Mouse (Mus musculus) erythroid progenitor cell, adult 5-6 weeks (primary cell): ENCODE measurements around the gene Ddn. TPM values are rescaled to one million over a fixed set of nuclear protein-coding genes. Genes with fewer than 3 reads are reported as not detected.
"Not testable (repeated sequence)": the region's sequence is repeated elsewhere in the genome, so short reads cannot be mapped to it uniquely, and the experiment has no call there.

Experiments
- ATAC-seq: replicated peaks from 2 replicates; pipeline ENCODE4 v1.8.0; 2016; ENCODE audit warnings: moderate number of reproducible peaks, mild to moderate bottlenecking, moderate TSS enrichment, inconsistent platforms; ENCODE audit not compliant: poor library complexity, low FRiP score, severe bottlenecking
- total RNA-seq, 2 experiments: library from RNA; stranded (forward) in 1 of 2; stranded (reverse) in 1 of 2; fragments of 150-400 nt in 1 of 2; fragments of 186-747, 209-891 nt in 1 of 2; gene quantifications; 2 replicates each; pipeline versions ENCODE4 v1.2.3 to v1.2.4; 2015 to 2017; ENCODE audit warnings: low replicate concordance in 2 of 2

Gene Ddn
- total RNA-seq, 2 experiments from 2014 or later: not detected

DNA sequence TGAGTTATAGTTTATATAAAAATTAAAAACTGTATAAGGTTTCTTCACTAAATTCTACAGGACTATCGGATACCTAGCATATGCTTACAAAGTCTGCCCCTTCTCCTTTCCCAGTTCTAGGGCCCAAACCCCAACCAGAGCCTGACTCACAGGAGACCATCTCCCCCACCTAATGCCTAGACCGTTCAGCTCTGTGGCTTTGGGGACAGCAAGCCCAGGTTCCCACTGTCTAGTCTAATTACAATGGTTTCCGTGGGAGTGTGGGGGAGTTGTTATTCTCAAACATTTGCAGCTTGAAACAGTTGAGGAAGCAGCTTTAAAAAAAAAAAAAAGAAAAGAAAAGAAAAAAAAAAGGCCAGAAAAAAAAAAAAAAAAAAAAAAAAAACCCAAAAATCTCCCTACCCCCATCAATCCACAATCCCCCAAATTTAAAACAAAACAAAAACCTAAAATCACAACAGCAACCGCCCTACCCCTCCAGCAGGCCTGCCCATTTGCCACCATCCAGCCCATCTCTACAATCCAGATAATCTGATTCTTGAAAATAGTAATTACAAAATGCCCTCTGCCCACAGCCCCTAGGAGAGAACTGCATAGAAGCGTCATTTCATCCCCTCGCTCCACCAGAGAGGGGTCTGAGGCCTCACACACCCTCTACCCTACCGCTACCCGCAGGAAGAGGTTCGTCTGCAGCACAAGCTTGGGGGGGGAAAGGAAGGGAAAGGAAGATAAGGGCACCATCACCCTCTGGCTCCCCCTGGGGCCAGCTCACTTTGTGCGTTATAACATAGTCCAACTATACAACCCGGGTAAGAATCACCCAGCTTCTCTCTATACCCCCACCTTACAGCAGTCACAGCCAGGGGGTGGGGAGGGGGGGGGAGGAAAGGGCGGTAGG lies 23.1 kb upstream of the Ddn start:
- ATAC-seq: no peak

GRCm38 (mm10) chr15:98831684-98832035 lies 22.4 kb upstream of the Ddn start:
- ATAC-seq: peak; percentile 7; the same call in 1 of the 2 replicates

DNA sequence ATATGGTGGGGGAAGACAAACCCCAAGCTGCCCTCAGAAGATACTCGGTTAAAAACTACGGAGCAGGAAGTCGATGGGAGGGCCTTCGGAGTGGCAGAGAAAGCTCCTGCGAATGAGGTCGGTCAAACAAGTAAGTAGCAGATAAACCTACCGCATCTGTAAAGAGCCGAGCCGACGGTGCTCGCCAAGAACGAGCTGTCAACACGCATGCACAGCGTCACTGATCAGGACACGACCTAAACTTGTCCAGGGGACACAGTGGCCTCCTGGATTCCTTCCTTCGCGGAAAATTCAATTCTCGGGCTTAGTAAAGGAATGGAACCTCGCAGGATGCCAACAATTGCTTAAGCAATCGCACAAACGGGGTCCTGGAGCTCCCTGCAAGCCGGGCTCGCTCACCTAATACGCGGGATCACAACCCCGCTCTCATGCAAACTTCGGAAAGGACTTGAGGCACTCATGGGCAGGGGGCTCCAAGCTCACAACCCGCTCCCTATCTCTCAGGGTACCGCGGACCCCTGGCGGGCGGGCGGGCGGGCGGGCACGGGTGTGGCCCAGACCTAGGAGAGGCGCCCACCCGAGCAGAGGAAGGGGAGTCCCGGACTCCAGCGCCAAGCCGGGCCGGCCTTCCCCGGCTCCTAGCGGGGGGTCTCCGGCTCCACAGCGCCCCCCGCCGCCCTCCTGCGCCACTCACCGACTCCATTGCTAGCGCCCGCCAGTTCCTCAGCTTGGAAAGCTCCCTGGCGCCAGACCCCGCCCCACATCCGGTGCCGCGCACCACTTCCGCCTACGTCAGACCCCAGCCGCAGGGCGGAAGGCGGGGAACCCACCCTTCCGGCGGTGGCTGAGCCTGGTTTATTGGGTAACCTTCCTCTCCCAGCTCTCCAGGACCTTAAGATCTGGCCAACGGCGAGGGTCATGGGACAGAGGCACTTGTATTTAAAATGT lies 21.7 kb upstream of the Ddn start, which contains the start of gene Prkag1:
Prkag1 (minus strand) TSS at position 786 of the 948 bp plus-strand sequence.
- peak; percentile 93 for ATAC-seq

DNA sequence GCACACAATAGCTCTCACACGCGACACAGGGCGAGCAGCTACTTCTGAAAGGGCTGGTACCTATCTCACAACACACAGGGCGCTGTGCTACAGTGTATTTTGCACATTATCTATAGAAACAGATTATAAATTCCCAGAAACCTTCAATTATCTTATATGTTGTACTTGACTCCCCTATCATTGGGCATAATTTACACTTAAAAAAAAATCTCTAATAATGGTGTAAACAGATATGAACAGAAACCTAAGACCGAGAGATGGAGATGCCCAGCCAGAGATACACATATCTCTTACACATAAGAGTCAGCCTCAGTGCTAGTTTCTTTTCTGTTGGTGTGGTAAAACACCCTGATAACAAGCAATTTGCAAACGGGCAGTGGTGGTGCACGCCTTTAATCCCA lies 18.3 kb upstream of the Ddn start:
- ATAC-seq: peak; percentile 28

DNA sequence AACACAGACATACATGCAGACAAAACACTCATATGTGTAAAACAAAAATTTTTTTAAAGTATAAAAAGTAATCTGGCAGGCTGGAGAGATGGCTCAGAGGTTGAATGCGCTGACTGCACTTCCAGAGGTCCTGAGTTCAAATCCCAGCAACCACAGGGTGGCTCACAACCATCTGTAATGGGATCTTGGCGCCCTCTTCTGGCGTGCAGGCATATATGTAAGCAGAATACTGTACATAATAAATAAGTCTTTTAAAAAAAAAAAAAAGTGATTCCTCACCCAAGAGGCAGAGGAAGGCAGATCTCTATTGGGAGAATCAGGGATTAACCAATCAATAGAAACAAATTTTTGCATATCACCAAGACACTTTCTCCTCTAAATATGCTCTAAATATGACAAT lies 14.1 kb upstream of the Ddn start:
- no peak for ATAC-seq

DNA sequence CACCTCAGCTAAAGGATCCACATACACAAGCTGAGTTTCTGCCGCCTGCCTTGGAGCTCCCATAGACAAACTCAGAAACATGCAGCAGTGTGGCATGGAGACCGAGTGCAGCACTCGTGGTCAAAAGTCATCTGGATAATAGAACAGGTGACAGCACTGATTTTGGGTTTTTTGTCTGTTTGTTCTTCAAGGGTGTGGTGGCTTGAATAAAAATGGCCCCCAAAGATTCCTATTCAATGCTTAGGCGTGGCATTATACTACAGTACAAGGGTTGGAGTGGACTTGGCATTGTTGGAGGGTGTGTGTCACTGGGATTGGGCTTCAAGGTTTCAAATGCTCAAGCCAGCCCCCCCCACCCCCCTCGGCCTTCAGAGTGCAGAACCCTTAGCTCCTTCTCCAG lies 12.9 kb upstream of the Ddn start:
- no peak for ATAC-seq

DNA sequence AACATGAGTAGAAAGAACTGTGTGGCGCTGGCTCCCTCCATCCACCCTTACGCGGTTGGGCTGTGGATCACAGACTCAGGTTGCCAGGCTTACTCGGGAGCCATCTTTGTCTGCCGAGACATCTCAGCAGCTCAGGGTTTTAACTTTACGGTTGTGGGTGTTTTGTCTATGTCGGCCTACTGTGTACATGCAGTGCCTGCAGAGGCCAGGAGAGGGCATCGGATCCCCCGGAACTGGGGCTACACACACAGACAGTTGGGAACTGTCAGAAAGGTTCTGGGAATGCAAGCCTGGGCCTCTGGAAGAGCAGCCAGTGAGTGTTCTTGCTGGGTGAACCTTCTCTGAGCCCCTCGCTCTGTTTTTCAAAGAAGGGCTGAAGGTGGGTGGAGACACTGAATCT lies 12.1 kb upstream of the Ddn start:
- peak; percentile 80 for ATAC-seq

GRCm38 (mm10) chr15:98820937-98821336 lies 11.6 kb upstream of the Ddn start:
- no peak for ATAC-seq

DNA sequence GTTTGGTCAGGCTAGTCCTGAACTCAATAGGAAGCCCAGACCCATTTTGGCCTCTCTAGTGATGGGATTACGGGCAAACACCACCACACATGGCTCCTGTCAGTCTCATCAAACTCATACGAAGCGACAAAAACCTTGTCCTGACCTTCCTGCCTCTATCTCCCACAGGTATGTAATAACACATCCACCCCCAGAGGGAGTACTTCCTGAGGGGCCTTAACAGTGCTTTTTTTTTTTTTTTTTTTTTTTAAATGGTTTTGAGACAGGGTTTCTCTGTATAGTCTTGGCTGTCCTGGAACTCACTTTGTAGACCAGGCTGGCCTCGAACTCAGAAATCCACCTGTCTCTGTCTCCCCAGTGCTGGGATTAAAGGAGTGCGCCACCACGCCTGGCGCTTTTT lies 8.9 kb upstream of the Ddn start:
- ATAC-seq: no peak

- no peak for ATAC-seq
Observed at GRCm38 (mm10) chr15:98812741-98813424, 3.6 kb upstream of the Ddn start.

GRCm38 (mm10) chr15:98810212-98810611 lies 922 bp upstream of the Ddn start:
- ATAC-seq: not testable (repeated sequence)

GRCm38 (mm10) chr15:98808651-98809134 lies 597 bp downstream of the Ddn start:
- no peak for ATAC-seq

GRCm38 (mm10) chr15:98807895-98808650 lies 1.2 kb downstream of the Ddn start:
- no peak for ATAC-seq

DNA sequence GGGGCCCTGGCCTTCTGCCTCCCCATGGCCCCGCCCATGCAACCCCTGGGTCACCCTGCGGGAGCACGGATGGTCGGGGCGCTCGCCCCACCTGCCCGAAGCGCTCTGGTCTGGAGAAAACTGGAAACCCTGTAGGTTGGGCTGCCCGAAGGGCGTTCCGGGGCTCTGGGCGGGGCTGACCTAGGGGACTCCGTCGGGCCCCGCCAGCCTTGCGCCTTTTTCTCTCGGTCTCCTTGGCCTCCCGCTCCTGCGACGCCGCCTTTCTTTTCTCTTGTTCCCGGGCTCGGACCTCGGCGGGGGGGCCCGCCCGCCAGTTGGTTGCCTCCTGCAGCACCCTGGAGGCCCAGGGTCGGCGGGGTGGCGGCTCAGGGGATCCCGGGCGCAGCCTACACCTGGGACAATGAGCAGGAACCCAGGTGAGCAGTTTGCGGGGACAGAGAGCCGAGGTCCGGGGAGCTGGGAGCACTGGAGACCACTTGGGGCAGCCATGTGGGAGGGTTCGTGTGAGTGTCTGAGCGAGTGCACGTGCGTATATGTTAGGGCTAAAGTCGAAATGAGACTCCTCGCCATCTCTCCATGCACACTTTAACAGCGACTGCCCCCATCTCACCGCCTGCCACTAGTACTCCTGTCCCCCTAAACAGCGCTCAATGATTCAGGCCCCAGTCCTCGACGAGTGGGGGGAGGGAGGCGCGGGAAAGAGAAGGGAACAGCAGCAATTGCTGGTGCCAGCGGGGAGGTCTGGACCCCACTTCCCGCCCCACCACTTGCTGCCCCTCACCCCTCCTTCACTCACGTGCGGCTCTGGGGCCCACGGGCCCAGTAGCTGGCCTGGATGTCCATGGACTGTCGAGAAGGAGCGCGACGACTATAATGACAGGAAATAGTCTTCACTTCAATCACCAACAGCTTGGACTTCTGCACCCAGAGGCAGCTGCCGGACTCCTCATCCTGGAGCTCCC lies 2.2 kb downstream of the Ddn start:
- ATAC-seq: no peak

DNA sequence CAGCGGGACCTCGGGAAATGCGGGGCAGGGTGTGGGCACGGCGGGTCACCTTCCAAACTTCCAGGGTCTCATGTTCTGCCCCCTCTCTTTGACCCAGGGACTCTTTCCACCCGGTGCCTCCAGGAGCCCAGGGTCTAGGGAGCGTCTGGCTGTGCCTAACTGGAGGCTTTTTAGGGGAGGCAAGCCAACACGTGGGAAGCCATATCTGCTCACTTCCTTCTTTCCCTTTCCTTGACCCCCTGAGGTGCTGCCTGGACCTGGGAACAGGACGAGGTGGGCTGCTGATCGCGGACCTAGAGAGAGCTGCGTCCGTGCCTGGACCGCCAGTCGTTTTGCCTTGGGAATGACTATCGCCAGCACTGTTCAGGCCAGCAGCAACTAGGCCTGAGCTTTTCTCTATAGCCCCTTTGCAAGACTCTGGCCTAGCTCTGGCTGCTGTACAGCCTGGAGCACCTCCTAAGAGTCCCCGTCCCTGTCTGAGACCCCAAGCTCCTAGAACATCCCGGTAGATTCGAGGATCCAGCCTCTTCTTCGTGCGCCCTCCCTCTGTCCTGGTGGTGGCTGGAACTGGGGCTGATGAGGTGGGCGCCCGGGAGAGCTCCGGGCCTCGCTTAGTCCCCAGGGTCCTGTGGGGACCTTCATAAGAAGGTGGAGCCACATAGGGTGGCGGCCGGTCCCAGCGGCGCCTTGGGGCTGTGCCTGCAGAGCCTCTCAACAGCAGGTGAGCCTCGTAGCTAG lies 3.0 kb downstream of the Ddn start:
- ATAC-seq: no peak

GRCm38 (mm10) chr15:98805324-98806040 lies 3.8 kb downstream of the Ddn start:
- ATAC-seq: no peak

DNA sequence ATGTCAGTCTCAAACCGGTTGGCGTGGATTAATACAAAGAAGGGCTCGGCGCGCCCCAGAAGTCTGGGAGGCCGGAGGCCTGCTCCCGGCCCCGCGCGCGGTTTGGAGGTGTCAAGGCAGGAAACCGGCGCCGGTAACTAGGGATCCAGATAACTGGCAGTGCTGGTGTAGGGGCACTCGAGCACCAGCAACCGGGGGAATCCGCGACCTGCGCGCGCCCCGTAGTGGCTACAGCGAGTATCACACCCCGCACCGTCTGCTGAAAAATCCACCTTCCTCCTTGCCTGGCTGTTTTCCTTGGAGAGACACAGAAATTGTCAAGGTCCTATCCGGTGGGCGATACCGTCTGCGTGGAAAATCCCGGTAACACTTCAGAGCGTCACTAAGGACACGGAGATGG lies 5.2 kb downstream of the Ddn start:
- peak; percentile 56; the same call in 1 of the 2 replicates for ATAC-seq
